15 mouse cellular contexts compared by ENCODE assay signal in genomic region chr5:64391346-64391745, GRCm38 (mm10).
DNase-seq lines count a peak whose midpoint lies in the region; TF ChIP-seq lines count a peak whose summit lies in the region.
"Had no signal": no experiment of that assay in that cellular context is flagged by ENCODE, and none has a peak within 500 bp of the region (broad histone marks: within the 10 kb centered on the region; RNA-seq: fewer than 3 reads in every experiment).

No protein-coding gene starts in this region.

- H3K4me3 ChIP-seq in kidney, adult 2 months (ENCODE audit: insufficient read depth, low read depth, low read length): no peak overlapping the region
- H3K4me3 ChIP-seq: embryonic facial prominence, embryonic 12.5 days; liver, embryonic 13.5 days; midbrain, embryonic 13.5 days had no signal

- no peak for TF ChIP-seq POLR2A in kidney, adult 2 months (IDR thresholded peaks at IDR 0.05; ENCODE audit: low read depth, low read length)

- no peak overlapping the region; the same call in 1 of the 2 replicates for H3K27ac ChIP-seq in kidney, adult 2 months (ENCODE audit: insufficient read depth, low read depth, low read length)
- H3K27ac ChIP-seq: embryonic facial prominence, embryonic 12.5 days; liver, embryonic 13.5 days; midbrain, embryonic 13.5 days had no signal

- peaks cover 10% of the 10 kb centered on the region; the same call in 1 of the 2 replicates for H3K4me1 ChIP-seq in kidney, adult 2 months (ENCODE audit: control insufficient read depth, insufficient read depth, low read length)

- TF ChIP-seq CTCF in kidney, adult 2 months (conservative IDR thresholded peaks at IDR 0.05; ENCODE audit: insufficient read depth, insufficient read length, low read depth, low read length): no peak

- DNase-seq in kidney, adult 2 months: peak; percentile 39
- no peak for DNase-seq in kidney, adult 11 months
- peak; percentile 44 for DNase-seq in CD4-positive helper T cell, adult 2 months (ENCODE audit: low read depth, low spot score)
- DNase-seq in ZHBTc4 (ENCODE audit: low read depth, low spot score): peak; percentile 90
- DNase-seq in kidney, postnatal 36 days: peak; percentile 38 to 46
- no peak for DNase-seq in retina, postnatal 1 day
- DNase-seq in gastrocnemius, adult 8-10 months (ENCODE audit: low spot score in 2 of 2): no peak
- no peak for DNase-seq in left cerebral cortex, adult 11 months (ENCODE audit: low spot score)
- DNase-seq: adrenal gland, adult 2 months; cerebellum, adult 11-12 months; forebrain, postnatal 0 days; liver, embryonic 13.5 days; thymus, postnatal 36 days had no signal

- H3K27me3 ChIP-seq in kidney, adult 2 months (replicated peaks; ENCODE audit: control insufficient read depth, insufficient read depth, low read length): no peaks in the 10 kb centered on the region
- H3K27me3 ChIP-seq: embryonic facial prominence, embryonic 12.5 days had no signal

- WGBS in kidney, adult 2 months: 8% methylated on average over 4 of the region's 4 CpGs

- no peaks in the 10 kb centered on the region for H3K36me3 ChIP-seq in kidney, adult 2 months (ENCODE audit: control insufficient read depth, insufficient read depth, low read length)
- H3K36me3 ChIP-seq: embryonic facial prominence, embryonic 12.5 days; liver, embryonic 13.5 days; midbrain, embryonic 13.5 days had no signal

Comparison
In these comparisons a context has a peak if more than half of its experiments do, and no peak if none do; other contexts are left out.
1. DNase-seq: peak in kidney, adult 2 months (single experiment), CD4-positive helper T cell, adult 2 months (single experiment), ZHBTc4 (single experiment) and kidney, postnatal 36 days (2 of 2); none in kidney, adult 11 months (single experiment), retina, postnatal 1 day (single experiment), gastrocnemius, adult 8-10 months (0 of 2) and left cerebral cortex, adult 11 months (single experiment).